Mouse (Mus musculus): Measurements from ENCODE around the gene Marcksl1. TPM values are rescaled to one million over a fixed set of nuclear protein-coding genes. Genes with fewer than 3 reads are reported as not detected.
A peak's percentile ranks its signal among the peaks of the same experiment; 100 is the strongest.

Gene Marcksl1
- polyA plus RNA-seq, 1 experiment from 2014 or later: 1,751 TPM

- peak; percentile 64 for ATAC-seq (replicated peaks)
- 2% methylated on average over 42 of the region's 49 CpGs for WGBS
- peak overlapping the region; percentile 48 for H3K4me3 ChIP-seq
- H3K4me1 ChIP-seq: peaks cover 26% of the 10 kb centered on the region
- H3K27me3 ChIP-seq (replicated peaks): no peaks in the 10 kb centered on the region
- H3K4me2 ChIP-seq: peak overlapping the region; percentile 81
- H3K27ac ChIP-seq: peak overlapping the region; percentile 57
- peak overlapping the region; percentile 35 for H3K9ac ChIP-seq
- no peaks in the 10 kb centered on the region for H3K36me3 ChIP-seq (replicated peaks)
- H3K9me3 ChIP-seq: no peaks in the 10 kb centered on the region
Measured at GRCm38 (mm10) chr4:129500607-129501566, 12.5 kb upstream of the Marcksl1 start.

GRCm38 (mm10) chr4:129502327-129502888 is 11.0 kb upstream of the Marcksl1 start:
- Histone ChIP-seq H3K4me1 (peaks cover 14% of the 10 kb centered on the region), H3K4me3 (no peak overlapping the region), H3K4me2 (no peak overlapping the region), H3K9ac (no peak overlapping the region), H3K36me3 (replicated peaks) (no peaks in the 10 kb centered on the region), H3K9me3 (no peaks in the 10 kb centered on the region), H3K27ac (no peak overlapping the region), H3K27me3 (replicated peaks) (no peaks in the 10 kb centered on the region)
- 80% methylated on average over 9 of the region's 9 CpGs for WGBS
- ATAC-seq (replicated peaks): no peak

- Histone ChIP-seq H3K4me2 (no peak overlapping the region), H3K4me1 (peaks cover 14% of the 10 kb centered on the region), H3K9ac (no peak overlapping the region), H3K27ac (no peak overlapping the region), H3K4me3 (no peak overlapping the region), H3K27me3 (replicated peaks) (no peaks in the 10 kb centered on the region), H3K9me3 (no peaks in the 10 kb centered on the region), H3K36me3 (replicated peaks) (no peaks in the 10 kb centered on the region)
- ATAC-seq (replicated peaks): no peak
- WGBS: 85% methylated on average over 11 of the region's 11 CpGs
Measured at GRCm38 (mm10) chr4:129502901-129503444, 10.4 kb upstream of the Marcksl1 start.

- Histone ChIP-seq H3K36me3 (replicated peaks) (no peaks in the 10 kb centered on the region), H3K4me1 (peaks cover 21% of the 10 kb centered on the region), H3K4me2 (no peak overlapping the region), H3K9ac (no peak overlapping the region), H3K9me3 (no peaks in the 10 kb centered on the region), H3K4me3 (no peak overlapping the region), H3K27me3 (replicated peaks) (no peaks in the 10 kb centered on the region), H3K27ac (no peak overlapping the region)
- WGBS: 85% methylated on average over 3 of the region's 3 CpGs
- no peak for ATAC-seq (replicated peaks)
Measured at GRCm38 (mm10) chr4:129505511-129505910, 7.9 kb upstream of the Marcksl1 start.

- H3K27me3 ChIP-seq (replicated peaks): no peaks in the 10 kb centered on the region
- WGBS: 72% methylated on average over 10 of the region's 10 CpGs
- H3K27ac ChIP-seq: no peak overlapping the region
- H3K9me3 ChIP-seq: no peaks in the 10 kb centered on the region
- peaks cover 20% of the 10 kb centered on the region for H3K4me1 ChIP-seq
- H3K36me3 ChIP-seq (replicated peaks): no peaks in the 10 kb centered on the region
- no peak overlapping the region for H3K4me2 ChIP-seq
- H3K9ac ChIP-seq: no peak overlapping the region
- no peak for ATAC-seq (replicated peaks)
- H3K4me3 ChIP-seq: no peak overlapping the region
Measured at GRCm38 (mm10) chr4:129507434-129508236, 5.7 kb upstream of the Marcksl1 start.

GRCm38 (mm10) chr4:129508237-129508515 is 5.2 kb upstream of the Marcksl1 start:
- no peak for ATAC-seq (replicated peaks)
- 82% methylated on average over 3 of the region's 3 CpGs for WGBS
- Histone ChIP-seq H3K9ac (no peak overlapping the region), H3K4me3 (no peak overlapping the region), H3K4me1 (peaks cover 24% of the 10 kb centered on the region), H3K9me3 (no peaks in the 10 kb centered on the region), H3K4me2 (no peak overlapping the region), H3K27ac (no peak overlapping the region), H3K27me3 (replicated peaks) (no peaks in the 10 kb centered on the region), H3K36me3 (replicated peaks) (no peaks in the 10 kb centered on the region)

- no peak overlapping the region for H3K9ac ChIP-seq
- WGBS: 43% methylated on average over 15 of the region's 15 CpGs
- no peak overlapping the region for H3K4me2 ChIP-seq
- no peaks in the 10 kb centered on the region for H3K27me3 ChIP-seq (replicated peaks)
- H3K4me1 ChIP-seq: peaks cover 26% of the 10 kb centered on the region
- no peak overlapping the region for H3K27ac ChIP-seq
- ATAC-seq (replicated peaks): no peak
- H3K36me3 ChIP-seq (replicated peaks): no peaks in the 10 kb centered on the region
- H3K9me3 ChIP-seq: no peaks in the 10 kb centered on the region
- no peak overlapping the region for H3K4me3 ChIP-seq
Measured at GRCm38 (mm10) chr4:129508834-129509600, 4.4 kb upstream of the Marcksl1 start.

- H3K4me1 ChIP-seq: peaks cover 26% of the 10 kb centered on the region
- no peak overlapping the region for H3K4me2 ChIP-seq
- no peak overlapping the region for H3K4me3 ChIP-seq
- no peaks in the 10 kb centered on the region for H3K36me3 ChIP-seq (replicated peaks)
- H3K27me3 ChIP-seq (replicated peaks): no peaks in the 10 kb centered on the region
- 70% methylated on average over 3 of the region's 3 CpGs for WGBS
- H3K9ac ChIP-seq: no peak overlapping the region
- H3K9me3 ChIP-seq: no peaks in the 10 kb centered on the region
- no peak overlapping the region for H3K27ac ChIP-seq
- ATAC-seq (replicated peaks): no peak
Measured at GRCm38 (mm10) chr4:129509650-129510049, 3.7 kb upstream of the Marcksl1 start.

GRCm38 (mm10) chr4:129510723-129511412 is 2.5 kb upstream of the Marcksl1 start:
- no peaks in the 10 kb centered on the region for H3K9me3 ChIP-seq
- 0 out of 2 replicates have a peak overlapping the region, but pooled peaks have one; percentile 30 for H3K27ac ChIP-seq
- no peaks in the 10 kb centered on the region for H3K36me3 ChIP-seq (replicated peaks)
- H3K9ac ChIP-seq: no peak overlapping the region
- no peak overlapping the region for H3K4me2 ChIP-seq
- no peak overlapping the region for H3K4me3 ChIP-seq
- ATAC-seq (replicated peaks): no peak
- peaks cover 36% of the 10 kb centered on the region for H3K4me1 ChIP-seq
- WGBS: 39% methylated on average over 6 of the region's 6 CpGs
- H3K27me3 ChIP-seq (replicated peaks): no peaks in the 10 kb centered on the region

GRCm38 (mm10) chr4:129511413-129512096 is 1.8 kb upstream of the Marcksl1 start:
- peaks cover 2% of the 10 kb centered on the region for H3K36me3 ChIP-seq (replicated peaks)
- WGBS: 10% methylated on average over 6 of the region's 6 CpGs
- peaks cover 43% of the 10 kb centered on the region for H3K4me1 ChIP-seq
- no peak overlapping the region for H3K9ac ChIP-seq
- no peaks in the 10 kb centered on the region for H3K27me3 ChIP-seq (replicated peaks)
- H3K4me3 ChIP-seq: no peak overlapping the region
- no peak overlapping the region for H3K27ac ChIP-seq
- no peak for ATAC-seq (replicated peaks)
- no peaks in the 10 kb centered on the region for H3K9me3 ChIP-seq
- H3K4me2 ChIP-seq: no peak overlapping the region

GRCm38 (mm10) chr4:129513891-129514290 is 510 bp downstream of the Marcksl1 start:
- Histone ChIP-seq H3K4me1 (peaks cover 46% of the 10 kb centered on the region), H3K9ac (peak overlapping the region; percentile 99), H3K9me3 (no peaks in the 10 kb centered on the region), H3K4me2 (peak overlapping the region; percentile 93), H3K36me3 (replicated peaks) (peaks cover 19% of the 10 kb centered on the region), H3K4me3 (peak overlapping the region; percentile 81), H3K27me3 (replicated peaks) (no peaks in the 10 kb centered on the region), H3K27ac (peak overlapping the region; percentile 98)
- WGBS: 0% methylated on average over 45 of the region's 57 CpGs
- ATAC-seq (replicated peaks): peak; percentile 12

All from midbrain, embryonic 15.5 days (tissue).